Mouse (Mus musculus): Measurements from ENCODE around the gene Dars. TPM values are rescaled to one million over a fixed set of nuclear protein-coding genes. Genes with fewer than 3 reads are reported as not detected.

The Dars gene
- total RNA-seq, 2 experiments from 2014 or later = 238 to 287 TPM

DNA sequence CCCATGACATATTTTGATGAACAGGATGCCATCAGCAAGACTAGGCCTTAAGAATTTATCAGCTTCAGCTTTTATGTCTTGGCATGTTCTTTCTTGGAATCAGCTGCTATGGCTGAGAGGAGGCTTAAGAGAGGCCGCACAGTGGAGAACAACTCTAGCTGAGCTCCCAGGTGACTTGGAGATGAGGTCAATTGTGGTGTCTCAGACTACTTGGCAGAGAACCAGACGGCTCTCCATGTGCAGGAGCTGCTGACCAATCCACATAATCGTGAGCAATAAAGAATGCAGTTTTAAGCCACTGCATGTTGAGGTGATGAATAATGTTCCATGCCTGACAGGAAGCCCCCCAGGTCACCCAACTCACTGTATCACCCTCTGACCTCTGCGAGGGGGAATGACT lies 18.4 kb upstream of the Dars start:
- 0 out of 2 replicates have a peak, but pooled peaks have one; percentile 5 for ATAC-seq (replicated peaks; ENCODE audit: poor library complexity)

DNA sequence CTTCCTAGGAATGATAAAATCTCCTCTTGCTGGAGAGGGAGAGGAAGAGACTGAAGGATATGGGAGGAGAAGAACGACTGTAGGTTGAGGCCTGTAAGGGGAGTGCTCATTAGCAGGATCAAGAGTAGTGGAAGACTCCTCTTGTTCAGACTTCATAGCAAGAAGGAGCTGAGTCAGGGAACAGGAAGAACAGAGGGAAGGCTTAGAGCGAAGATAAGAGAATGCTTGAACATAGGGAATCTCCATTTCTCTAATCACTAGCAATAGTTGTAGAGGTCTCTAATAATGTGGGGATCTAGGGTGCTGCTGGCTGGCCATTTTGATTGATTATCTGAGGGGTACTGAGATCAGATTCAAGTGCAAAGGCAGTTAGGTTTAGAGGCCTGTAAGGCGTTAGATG lies 7.8 kb upstream of the Dars start:
- ATAC-seq (replicated peaks; ENCODE audit: poor library complexity) = no peak

- peak; percentile 5; the same call in 1 of the 2 replicates for ATAC-seq (replicated peaks; ENCODE audit: poor library complexity)
These were observed 343 bp upstream of the Dars start for GRCm38 (mm10) chr1:128417533-128417888.

DNA sequence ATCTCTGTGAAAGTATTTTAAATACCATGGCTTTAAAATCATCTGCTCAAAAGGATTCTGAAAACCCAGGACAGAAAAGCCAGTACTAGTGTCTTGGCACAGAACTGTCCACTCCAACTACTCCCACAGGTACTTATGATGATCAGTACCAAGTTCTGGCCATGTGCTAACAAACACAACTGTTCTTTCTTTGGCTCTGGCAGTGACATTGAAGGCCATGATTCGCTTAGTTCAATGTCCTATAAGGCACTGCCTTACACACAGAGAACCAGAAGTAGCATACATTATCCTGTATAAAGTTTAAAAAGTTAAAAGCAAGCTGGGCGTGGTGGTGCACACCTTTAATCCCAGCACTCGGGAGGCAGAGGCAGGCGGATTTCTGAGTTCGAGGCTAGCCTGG lies 6.0 kb downstream of the Dars start:
- ATAC-seq (replicated peaks; ENCODE audit: poor library complexity) = no peak

GRCm38 (mm10) chr1:128406846-128407245 lies 10.3 kb downstream of the Dars start:
- ATAC-seq (replicated peaks; ENCODE audit: poor library complexity) = no peak

GRCm38 (mm10) chr1:128405675-128406074 lies 11.5 kb downstream of the Dars start:
- ATAC-seq (replicated peaks; ENCODE audit: poor library complexity) = no peak

DNA sequence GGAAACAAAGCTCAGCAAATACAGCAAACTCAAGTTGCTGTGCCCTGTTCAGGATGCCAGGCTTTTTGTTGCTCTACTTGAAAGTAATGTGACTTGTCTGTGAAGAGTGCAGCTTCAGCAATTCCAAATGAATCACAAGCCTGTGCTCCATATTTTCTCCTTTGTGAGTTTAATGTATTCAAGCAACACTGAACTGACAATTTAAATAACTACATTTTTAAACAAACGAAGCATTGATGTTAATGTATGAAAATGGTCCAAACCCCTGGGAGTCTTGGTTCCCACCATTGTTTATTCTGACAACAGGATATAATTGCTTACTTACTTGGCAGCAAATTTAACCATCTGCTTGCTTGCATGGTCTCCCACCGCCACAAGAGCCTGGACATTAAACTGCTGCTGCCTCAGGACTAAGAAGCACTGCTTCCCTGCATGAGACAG lies 12.1 kb downstream of the Dars start:
- no peak for ATAC-seq (replicated peaks; ENCODE audit: poor library complexity)

- no peak for ATAC-seq (replicated peaks; ENCODE audit: poor library complexity)
These were observed 16.2 kb downstream of the Dars start for GRCm38 (mm10) chr1:128400926-128401325.

GRCm38 (mm10) chr1:128399941-128400915 lies 16.9 kb downstream of the Dars start:
- ATAC-seq (replicated peaks; ENCODE audit: poor library complexity) = no peak

DNA sequence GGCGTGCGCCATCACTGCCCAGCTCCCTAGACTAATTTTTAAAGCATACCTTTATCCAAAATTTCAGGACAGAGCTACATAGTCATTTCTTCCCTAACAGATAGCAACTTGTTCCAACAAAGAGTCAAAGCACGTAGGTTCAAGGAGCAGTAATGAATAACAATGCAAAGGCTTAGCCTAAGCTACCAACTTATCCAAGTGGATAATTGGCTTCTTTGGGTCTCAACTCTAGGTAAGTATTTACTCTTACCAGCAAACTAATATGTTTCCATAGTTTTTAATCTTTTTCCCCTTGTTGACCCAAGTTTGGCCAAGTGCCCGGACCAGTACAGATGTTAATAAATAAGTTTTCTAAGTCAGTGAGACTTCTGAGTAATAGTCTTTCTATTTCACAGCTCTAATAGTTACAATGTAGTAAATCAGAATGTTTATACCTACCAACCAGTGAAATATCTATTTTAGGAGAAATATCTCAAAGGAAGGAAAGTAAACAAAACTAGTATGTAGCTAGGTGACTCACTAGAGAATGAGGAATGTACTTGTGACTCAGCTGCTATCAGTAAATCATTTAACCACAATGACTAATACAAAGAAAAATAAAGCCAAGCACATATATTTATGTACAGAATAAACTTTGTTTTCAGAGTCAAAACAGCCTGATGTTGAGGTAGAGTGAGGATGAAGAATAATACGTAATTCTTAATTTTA lies 18.3 kb downstream of the Dars start:
- peak; percentile 80 for ATAC-seq (replicated peaks; ENCODE audit: poor library complexity)

DNA sequence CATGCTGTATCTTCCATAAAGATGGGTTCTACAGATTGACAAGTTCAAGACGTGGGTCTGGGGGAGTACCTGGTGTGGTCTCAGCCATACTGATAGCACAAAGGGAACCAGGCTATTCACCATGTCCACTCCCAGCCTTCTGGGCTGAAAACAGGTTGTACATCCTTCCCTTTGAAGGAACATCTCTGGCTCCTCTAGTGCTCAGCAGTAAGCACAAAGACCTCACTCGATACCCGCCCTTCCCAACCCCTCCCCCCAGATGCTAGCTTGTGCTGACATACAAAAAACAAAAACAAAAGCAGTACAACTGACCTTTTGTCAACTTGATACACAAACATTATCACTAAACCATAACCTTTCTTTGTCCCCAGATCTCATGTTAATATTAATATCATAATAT lies 22.5 kb downstream of the Dars start:
- no peak for ATAC-seq (replicated peaks; ENCODE audit: poor library complexity)

DNA sequence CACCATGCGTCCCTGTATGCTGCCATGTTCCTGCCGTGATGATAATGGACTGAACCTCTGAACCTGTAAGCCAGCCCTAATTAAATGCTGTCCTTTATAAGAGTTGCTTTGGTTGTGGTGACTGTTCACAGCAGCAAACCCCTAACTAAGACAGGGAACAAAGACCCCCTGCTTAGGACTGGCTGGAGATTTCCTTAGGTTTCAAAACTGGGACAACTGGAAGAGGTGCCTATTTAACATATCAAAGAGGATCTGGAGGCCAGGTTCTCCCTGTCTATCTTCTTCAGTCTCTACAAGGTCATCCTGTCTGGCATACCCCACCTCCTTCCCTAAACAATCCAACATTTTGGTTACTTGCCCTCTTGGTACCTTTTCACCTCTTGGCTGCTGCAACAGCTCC lies 24.8 kb downstream of the Dars start:
- ATAC-seq (replicated peaks; ENCODE audit: poor library complexity) = no peak

- ATAC-seq (replicated peaks; ENCODE audit: poor library complexity) = peak; percentile 98
These were observed 30.7 kb downstream of the Dars start for GRCm38 (mm10) chr1:128386487-128386886.

DNA sequence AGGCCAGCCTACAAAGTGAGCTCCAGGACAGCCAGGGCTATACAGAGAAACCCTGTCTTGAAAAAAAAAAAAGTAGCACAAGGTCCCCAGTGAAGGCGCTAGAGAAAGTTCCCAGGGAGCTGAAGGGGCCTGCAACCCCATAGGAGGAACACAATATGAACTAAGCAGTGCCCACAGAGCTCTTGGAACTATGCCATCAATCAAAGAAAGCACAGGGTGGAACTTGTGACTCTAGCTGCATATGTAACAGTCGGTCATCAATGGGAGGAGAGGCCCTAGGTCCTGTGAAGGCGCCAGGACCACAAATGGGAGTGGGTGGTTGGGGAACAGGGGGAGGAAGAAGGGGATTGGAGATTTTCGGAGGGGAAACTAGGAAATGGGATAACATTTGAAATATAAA lies 40.3 kb downstream of the Dars start:
- ATAC-seq (replicated peaks; ENCODE audit: poor library complexity) = no peak

DNA sequence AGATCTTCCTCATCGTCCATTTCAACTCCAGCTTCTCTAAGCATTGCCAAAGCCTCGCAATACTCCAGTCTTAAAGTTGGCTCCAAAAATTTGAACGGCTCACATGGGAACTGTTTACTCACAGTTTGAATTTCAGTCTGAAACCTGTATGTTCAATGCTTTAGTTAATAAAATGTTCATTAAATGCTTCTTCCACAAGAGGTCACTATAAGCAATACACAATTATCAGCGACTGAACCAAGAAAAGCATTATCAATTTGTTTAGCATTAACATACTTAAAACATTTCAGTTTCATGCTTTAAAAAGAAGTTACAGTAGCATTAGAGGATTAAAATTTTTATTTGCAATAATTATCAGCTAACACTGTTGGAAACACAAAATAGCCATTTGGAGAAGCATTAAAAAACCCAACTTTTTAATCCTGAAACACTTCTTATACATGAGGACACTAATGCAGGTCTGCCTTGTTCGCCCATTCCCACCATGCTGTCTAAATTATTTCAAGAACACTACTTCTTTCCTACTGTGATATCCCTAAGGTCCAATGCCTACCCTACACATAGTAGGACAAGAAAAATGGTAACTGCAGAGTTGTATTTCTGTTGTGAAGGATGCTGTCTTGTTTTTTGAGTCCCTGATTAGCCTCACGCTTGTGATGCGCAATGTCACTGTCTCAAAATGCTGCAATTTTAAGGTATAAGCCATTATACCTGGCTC lies 44.9 kb downstream of the Dars start:
- peak; percentile 47; the same call in 1 of the 2 replicates for ATAC-seq (replicated peaks; ENCODE audit: poor library complexity)

DNA sequence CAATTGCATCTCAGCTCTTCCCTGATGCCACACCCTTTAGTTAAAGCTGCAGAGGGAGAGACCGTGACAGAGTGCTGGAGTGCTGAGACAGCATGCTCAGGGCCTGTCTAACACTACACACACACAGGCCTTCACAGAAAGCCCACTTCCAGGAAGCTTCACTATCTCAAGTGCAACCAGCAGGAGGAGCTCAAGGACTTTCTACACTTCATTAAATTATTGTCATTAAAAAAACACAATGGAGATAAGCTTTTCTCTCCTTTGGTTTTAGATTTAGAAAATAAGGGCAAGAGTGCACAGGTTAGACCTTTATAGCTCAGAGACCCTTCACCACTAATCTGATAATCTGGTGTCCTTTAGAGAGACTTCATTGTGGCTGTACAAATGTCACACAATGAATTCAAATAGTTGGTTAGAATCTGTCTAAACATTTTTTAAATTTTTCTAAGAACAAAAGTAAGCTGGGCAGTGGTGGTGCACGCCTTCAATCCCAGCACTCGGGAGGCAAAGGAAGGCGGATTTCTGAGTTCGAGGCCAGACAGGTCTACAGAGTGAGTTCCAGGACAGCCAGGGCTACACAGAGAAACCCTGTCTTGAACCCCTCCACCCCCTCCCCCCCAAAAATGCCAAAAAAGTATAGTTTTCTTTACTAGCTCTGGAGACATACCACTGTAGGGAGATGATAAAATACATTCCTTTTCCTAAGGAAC lies 48.3 kb downstream of the Dars start:
- peak; percentile 94 for ATAC-seq (replicated peaks; ENCODE audit: poor library complexity)

GRCm38 (mm10) chr1:128360601-128361000 lies 56.6 kb downstream of the Dars start:
- ATAC-seq (replicated peaks; ENCODE audit: poor library complexity) = no peak

DNA sequence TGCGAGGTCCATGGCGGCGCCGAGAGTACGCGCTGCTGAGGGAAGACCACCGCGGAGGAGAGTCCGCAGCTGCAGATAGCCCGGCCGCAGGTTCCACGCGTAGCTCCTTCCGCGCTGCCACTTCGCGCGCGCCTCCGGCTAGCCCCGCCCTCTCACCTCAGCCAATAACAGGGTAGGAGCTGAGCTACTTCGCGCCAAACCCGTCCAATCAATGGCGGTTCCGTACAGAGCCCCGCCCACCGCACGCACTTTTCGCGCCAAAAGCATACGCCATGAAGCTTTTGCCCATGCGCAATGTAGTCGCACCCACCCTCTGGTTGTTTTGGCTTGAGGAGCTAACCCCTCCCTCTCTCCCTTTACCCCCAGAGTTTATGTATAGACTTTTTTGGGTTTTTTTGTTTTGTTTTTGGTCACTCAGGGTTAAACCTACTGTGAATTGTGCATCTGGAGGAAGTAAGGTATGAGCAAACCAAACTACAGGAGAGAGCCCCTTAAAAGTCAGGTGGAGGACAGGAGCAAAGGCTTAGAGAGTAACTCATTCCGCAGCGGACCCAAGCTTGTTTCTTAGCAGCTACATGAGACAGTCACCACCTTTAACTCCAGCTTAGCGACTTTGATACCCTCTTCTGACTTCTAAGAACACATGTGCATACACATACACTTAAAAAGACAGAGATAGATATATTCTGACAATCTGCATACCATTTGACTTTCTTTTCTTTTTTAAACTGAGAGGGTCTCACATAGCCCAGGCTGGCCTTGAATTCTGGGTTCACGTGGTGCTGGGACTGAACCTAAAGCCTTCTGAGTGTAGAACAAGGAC lies 57.4 kb downstream of the Dars start, which contains the start of gene Mcm6:
Gene Mcm6 (minus strand): TSS at position 111 of the 823 bp plus-strand sequence.
- peak; percentile 84 for ATAC-seq (replicated peaks; ENCODE audit: poor library complexity)

DNA sequence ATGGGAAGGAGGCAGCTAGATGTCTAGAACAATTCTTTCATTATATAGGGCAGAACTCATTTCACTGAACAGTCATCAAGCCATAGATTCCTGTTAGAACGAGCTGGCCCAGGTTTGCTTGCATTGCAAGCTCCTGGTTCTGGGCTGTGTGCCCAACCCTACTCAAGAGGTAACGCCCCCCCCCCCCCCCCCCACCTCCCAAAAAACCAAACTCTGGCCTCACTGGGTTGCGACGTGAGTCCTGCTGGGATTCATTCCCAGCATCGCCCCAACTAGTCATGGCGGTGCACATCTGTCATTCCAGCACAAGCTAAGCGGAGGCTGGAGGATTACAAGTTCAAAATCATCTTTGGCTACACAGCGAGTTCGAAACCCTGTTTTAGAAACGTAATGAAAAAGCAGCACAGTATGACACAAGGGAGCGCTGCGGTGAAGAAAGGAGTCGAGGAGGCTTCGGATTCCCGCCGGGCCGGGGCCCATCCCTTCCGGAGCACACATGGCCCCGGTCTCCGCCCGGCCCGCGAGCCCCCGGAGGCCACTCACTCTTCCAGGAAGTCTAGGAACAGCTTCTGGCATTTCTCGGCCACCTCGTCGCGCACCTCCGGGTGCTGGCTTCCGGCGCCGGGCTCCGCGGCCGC lies 58.1 kb downstream of the Dars start:
- ATAC-seq (replicated peaks; ENCODE audit: poor library complexity) = peak; percentile 23
